Mouse (Mus musculus) natural killer cell, adult 2 months (primary cell): ENCODE data around the gene Cyp8b1.

Source experiments
- DNase-seq, 2 experiments: peaks; one replicate each; pipeline ENCODE4 v3.0.0; 2022; ENCODE audit warnings: low spot score in 2 of 2

Gene Cyp8b1

DNA sequence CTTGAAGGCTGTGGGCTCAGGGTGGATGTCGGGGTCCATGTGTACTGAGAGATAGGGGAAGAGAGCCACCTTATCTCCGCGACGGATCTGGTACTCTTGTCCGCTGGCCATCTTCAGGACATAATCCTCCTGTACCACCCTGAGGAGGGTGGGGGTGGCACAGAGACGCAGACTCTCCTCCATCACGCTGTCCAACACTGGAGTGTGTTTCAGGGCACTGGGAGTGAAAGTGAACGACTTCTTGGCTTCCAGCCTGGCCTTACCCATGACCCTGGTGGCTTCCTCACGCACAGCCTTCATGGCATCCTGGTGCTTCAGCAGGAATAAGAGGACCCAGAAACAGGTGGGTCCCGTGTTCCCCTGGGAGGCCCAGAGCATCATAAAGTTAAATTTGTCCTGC is 1.0 kb downstream of the Cyp8b1 start:
- DNase-seq: no peak

DNA sequence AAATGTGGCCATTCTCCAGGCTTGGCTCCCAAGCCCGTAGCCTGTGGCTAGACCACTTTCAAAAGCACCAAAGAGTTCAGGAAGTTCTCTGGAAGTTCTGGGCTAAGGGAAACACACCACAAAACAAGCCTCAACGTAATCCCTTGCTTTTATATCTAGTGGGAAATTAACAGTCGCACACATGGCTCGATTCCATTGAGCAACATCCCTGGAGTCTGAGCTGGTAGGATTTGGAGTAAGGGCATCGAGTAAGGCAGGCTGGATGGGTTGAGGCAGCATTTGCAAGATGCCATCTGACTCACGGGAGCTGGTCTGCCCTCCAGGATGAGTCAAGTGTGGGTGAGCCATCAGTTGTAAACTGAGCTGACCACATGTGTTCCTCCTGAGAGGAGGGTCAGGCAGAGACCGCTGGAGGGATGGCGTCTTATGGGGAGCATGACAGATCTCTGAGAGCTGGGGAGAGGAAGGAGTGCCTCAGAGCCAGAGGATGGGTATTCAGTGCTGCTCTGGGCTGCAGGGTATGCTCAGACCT is 1.8 kb downstream of the Cyp8b1 start:
- DNase-seq: no peak

DNA sequence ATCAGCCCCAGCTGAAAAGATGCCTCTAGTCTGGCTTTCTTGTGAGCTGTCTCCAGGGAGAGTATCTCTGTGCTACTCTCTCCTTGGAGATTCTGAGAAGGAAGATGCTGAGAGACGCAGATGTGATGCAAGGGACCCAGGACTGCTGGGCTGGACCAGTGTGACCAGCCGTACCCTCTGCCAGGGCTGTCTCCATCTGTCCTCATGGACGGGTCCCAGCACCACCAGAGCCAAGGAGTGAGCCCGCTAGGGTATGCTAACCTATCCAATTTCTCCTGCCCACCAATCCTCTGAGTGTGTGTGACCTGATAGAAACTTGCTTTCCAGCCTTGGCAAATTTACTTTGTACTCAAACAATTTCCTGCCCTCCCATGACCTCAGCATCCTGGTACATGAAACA is 3.3 kb downstream of the Cyp8b1 start:
- no peak for DNase-seq

DNA sequence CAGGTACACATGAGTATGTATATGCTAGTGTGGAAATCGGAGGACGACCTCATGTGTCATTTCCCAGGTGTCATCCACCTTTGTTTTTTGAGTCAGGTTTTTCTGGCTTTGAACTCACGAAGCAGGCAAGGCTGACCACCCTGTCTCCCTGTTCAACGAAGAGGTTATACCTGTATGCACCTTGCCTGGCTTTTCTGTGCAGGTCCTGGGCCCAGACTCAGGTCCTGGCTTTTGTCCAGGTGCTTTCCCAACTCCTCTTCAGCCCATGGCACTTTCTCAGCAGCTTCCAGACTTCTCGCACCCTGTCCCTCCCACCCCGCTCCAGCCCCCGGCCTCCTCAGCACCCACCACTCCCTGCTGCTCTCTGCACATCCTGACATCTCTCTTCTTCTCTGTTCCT is 4.9 kb downstream of the Cyp8b1 start:
- no peak for DNase-seq

- peak in 1 of 2 experiments; percentile 46 for DNase-seq
Observed at GRCm38 (mm10) chr9:121909635-121910034, 6.5 kb downstream of the Cyp8b1 start.

GRCm38 (mm10) chr9:121908321-121908720 is 7.8 kb downstream of the Cyp8b1 start:
- DNase-seq: no peak

- DNase-seq: no peak
Observed at GRCm38 (mm10) chr9:121907356-121908070, 8.6 kb downstream of the Cyp8b1 start.

DNA sequence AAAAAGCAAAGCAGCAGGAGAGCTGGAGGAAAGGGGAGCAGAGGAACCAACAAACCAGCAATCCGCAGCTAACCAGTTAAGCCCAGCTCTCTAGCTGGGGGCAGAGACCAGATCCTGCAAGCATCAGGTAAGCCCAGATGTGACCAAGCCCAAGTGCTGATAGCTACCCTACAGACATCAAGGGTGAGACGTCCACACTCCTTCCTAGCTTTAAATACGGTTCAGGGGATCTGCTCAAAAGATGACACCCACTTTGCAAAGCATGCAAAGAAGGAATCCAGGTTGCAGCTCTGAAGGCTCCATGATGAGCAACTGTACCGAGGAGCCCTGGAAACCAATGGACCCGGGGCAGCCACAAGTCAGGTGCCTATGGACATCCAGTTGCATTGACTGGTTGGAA is 9.6 kb downstream of the Cyp8b1 start:
- no peak for DNase-seq

DNA sequence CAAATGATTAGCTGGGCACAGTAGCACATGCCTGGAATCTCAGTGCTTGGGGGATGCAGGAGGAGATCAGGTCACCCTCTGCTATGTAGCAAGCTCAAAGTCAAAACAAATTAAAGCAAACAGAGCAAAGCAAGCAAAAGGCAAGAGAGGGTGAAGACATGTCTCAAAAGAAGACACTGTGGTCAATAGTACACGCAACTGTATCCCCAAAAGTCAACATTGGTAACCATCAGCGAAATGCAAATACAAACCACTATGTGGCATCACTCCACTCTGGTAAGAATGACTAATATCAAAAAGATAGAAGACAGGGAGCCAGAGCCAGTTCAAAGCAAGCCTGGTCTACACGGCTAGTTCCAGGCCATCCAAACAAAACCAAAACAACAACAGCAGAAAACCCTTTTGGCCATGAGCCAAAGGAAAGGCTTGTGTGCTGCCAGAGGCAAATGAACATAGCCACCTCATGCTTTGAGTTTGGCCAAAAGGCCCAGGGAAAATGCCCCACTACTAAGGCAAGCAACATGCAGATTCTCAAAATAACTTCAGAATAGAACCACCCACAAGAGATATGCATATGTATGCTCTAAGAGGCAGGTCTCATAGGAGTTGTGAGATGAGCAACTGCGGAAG is 10.4 kb downstream of the Cyp8b1 start:
- no peak for DNase-seq

GRCm38 (mm10) chr9:121904946-121905345 is 11.2 kb downstream of the Cyp8b1 start:
- DNase-seq: no peak

- no peak for DNase-seq
Observed at GRCm38 (mm10) chr9:121904319-121904718, 11.8 kb downstream of the Cyp8b1 start.

GRCm38 (mm10) chr9:121903476-121904305 is 12.4 kb downstream of the Cyp8b1 start:
- DNase-seq: no peak

DNA sequence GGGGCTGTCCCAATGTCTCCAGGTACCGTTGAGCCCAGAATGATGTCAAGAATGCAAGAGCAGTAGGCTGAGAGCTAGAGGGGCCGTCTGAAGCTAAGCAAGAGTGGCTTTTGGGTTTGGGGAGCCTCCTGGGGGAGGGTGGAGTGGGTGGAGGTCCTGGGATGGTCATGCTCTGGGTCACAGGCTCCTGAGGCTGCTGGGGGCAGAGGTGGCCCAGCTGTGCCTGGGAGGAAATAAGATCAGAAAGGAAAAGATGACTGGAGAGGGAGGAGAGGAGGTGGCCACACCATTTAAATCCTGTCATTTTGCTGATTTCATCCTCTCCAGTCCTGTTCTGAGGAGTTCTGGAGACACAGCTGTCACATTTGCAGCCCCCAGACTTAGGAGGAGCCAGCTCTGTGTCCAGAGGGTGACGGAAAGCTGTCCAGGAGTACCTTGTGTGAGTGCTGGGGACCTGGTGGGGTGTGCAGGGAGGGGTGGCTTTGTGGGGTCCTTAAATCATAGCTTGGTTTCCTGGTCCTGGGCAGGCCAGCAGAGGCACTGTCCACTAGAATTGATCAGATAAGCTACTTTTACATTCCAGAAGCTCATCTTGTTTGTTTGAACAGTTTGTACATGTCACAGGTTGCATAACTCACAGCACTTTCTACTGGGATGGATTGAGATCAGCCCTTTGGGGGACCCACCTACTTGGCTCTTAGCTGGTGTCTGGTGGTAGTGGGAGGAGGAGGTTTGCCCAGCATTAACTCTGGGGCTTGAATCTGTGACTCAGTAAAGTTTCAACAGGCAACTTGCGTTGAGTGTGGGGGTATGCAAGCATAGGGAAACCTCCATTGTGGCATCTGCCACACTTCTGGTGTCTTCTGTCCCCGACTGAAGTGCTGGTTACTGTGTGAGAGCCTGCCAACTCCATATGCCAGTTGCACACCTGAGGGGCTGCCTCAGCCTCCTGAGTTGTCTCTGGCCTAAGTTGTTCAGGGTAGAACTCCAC is 14.1 kb downstream of the Cyp8b1 start:
- DNase-seq: no peak

DNA sequence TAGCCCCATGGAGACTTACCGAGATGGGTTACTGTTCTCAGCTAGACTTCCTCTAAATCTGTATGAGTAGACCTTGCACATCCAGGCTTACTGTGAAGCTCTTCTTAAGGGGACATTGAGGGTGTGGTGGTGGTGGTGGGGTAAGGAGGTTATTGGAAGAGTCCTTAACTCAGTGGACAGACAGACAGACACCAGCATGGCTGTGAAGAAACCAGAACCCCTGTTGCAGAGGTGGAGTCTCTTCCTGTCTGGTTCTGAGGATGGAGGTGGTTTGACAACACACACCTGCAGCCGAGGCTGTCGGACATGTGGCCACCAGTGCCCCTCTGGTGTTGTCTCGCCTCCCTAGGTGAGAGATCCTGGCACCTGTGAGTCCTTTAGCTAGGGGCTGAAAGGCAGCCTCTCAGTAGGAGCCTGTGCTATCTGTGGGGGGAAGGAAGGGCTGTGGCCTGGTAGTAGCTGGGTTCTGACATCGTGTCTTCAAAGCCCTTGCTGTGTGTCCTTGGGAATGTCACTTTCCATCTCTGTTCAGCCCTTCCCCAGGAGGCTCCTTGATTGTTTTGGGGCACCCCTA is 15.7 kb downstream of the Cyp8b1 start:
- DNase-seq: no peak

GRCm38 (mm10) chr9:121899306-121899705 is 16.8 kb downstream of the Cyp8b1 start:
- DNase-seq: no peak

DNA sequence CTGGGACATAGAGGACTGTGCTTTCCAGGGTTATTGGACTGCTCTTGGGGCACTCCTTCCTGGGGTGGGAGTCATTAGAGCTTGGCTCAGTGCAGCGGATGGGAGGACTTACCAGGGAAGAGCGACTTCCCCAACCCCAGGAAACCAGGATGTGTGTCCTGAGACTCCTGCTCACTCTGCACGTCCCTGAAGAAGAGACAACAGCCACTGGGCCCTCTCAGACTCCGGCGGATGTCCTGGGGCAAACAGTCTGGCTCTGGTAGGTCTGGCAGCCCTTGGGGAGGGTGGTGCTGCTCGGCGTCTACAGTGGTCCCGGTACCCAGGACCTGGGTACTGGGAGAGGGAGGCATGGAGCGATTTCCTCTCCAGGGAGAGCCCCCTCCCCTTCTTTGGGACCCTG is 17.9 kb downstream of the Cyp8b1 start, which contains the start of gene Ackr2:
TSS of gene Ackr2 (plus strand) at position 111 of the 400 bp plus-strand sequence.
- DNase-seq: no peak

- DNase-seq: no peak
Observed at GRCm38 (mm10) chr9:121896820-121897219, 19.3 kb downstream of the Cyp8b1 start.

- DNase-seq: no peak
Observed at GRCm38 (mm10) chr9:121895392-121895993, 20.6 kb downstream of the Cyp8b1 start.

DNA sequence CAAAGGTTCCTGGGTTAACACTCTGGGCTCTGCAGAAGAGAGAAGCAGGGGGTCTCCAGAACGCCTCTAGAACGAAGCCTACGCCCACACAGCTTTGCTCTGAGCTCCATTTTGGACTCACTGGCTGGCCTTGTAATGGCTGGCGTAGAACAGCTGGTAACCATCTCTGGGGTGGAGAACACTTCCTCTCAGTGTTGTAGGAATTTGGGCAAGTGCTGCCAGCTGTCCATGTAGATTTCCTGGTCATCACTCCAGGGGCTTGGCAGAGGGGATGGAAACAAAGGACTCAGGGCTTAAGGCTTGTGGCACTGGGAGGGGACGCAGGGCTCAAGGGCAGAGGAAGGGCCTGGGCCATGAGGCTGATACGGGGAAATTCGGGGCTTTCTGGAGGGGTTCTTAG is 21.7 kb downstream of the Cyp8b1 start:
- DNase-seq: no peak

DNA sequence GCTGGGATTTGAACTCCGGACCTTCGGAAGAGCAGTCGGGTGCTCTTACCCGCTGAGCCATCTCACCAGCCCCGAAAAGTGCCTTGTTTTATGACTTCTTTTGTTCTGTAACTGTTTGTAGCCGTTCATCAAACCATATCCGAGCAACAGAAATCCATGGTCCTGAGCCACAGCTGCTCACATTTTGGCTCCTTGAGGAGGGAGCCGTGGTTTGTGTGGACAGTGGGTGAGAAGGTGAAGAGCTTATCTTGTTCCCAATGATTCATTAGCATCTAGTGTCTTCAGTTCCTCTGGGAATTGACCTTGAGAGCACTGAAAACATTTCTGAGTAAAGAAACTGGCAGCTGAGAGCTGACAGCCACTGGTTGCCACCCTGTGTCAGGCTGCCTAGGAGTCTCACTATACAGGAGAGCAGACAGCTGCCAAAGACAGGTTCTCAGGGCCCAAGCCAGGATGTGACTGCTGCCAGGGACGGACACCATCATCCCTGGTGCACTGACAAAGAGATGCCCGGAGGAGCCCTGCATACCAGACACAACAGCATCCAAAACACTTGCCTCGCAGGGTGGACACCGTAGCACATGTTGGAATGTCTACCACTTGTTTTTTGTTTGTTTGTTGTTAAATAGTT is 23.9 kb downstream of the Cyp8b1 start:
- no peak for DNase-seq
